Mouse (Mus musculus): Measurements from ENCODE around the gene Klhl5.
A peak's percentile ranks its signal among the peaks of the same experiment; 100 is the strongest.
"Not testable (repeated sequence)": the region's sequence is repeated elsewhere in the genome, so short reads cannot be mapped to it uniquely, and the experiment has no call there.

Klhl5 gene

DNA sequence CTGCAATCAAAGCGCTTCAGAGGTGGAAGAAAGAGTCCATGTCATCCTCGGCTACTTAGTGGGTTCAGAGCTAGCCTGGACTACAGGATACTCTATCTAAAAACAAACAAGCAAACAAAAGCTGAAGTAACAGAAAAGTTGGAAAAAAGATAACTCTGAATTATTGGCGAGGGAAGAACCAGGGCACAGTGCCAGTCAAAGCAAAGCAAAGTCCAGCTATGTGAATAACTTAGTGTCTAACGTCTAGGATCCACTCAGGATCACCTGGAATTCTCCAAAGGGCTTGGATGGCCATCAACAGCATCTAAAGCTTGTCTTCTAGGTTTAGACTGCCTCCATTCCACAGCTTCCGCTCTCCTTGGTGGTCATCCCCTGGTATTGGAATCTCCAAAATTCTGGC lies 9.9 kb upstream of the Klhl5 start:
- no peak for DNase-seq (ENCODE audit: low spot score in 2 of 2)

DNA sequence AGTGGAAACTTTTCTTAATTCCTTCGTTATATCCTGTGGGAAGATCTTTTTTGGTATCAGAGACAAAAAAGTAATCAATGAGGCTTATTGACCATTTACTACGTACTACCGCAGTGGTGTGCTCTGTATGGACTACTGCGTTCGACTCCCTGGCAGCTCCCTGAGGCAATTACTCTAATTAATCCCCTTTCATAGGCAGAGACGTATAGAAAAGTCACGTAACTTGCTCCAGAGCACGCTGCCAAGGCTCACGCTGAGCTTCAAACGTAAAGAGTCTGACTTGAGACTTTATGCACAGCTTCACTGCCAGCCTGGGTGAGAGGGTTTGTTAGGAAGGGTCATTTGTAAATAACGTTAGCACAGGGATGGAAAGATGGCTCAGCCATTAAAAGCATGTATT lies 7.3 kb upstream of the Klhl5 start:
- no peak for DNase-seq (ENCODE audit: low spot score in 2 of 2)

DNA sequence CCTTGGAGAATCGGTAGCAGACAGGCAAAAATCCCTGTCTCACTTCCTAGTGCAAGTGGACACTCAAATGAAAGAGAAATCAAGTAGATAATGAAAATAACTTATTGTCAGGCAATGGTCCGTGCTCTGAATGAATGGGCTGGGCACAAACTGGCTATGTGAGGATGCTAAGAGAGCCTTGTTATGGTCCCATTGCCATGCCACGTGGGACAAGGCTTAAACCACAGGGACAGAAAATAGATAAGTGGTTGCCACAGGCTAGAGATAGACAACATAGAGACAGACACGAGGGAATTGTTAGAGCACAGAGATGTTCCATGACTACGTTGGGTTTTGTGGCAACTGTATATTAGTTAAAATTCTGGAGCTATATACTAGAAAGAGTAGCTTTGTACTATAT lies 6.1 kb upstream of the Klhl5 start:
- DNase-seq (ENCODE audit: low spot score in 2 of 2): no peak

DNA sequence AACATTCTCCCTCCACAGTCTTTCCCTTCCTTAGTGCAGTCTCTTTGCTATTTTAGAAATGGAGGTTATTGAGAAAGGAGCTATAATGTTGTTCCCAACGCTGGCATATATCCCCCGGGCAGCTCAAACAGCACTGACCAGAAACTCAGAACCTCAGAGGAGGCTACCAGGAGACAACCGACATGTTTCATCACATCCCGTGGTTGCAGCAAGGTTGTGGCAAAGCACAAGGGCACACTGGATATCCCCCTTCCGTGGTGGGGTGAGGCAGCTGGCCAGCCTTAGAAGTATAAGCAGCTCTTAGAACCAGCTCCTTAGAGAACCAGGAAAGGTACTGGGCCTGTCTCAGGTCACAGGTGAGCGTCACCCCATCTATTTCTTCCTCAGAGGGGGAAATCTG lies 5.7 kb upstream of the Klhl5 start:
- no peak for DNase-seq (ENCODE audit: low spot score in 2 of 2)

DNA sequence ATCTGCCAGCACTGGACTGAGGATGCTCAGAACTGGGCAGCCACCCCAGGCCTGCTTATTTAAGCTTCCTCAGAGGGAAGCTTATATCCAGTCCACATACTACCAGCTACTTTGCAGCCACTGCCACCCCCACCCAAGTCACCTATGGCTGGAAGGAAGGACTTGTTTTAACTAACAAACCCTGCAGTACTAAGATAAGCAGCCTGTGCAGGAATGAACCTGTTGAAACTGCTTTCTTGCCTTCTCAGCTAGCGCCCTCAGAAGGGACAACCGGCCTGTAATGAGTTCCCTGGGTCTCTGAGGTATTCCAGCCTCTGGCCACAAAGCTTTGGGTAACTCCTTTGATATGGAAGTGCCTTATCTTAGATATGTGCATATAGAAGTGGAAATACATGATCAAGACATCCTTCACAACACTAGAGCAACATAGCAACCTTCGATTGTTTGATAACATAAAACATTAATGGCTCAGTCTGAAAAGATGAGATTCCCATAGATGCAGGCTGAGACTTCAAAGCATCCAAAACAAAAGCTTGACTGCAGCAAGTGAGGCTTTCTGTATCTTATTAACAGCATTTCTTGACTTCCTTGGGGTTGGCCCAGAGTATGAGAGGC lies 5.2 kb upstream of the Klhl5 start:
- no peak for DNase-seq (ENCODE audit: low spot score in 2 of 2)

DNA sequence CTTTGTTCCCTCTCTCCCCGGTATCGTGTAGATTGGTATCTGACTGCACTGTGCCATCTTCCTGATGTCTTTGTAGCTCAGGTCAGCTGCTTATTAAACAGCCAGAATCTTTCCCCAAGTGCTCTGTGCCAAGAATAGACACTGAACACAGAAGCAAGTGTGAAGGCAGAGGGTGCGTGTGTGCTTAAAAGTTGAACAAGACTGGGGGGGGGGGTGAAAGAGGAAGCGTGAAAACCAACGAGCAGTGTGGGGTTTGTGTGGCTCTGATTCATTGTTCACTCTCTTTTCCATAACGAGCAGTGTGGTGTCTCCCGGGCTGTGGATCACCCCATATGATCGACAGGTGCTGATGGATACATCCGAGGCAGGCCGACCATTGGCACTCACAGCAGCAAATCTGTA lies 4.7 kb upstream of the Klhl5 start:
- no peak for DNase-seq (ENCODE audit: low spot score in 2 of 2)

DNA sequence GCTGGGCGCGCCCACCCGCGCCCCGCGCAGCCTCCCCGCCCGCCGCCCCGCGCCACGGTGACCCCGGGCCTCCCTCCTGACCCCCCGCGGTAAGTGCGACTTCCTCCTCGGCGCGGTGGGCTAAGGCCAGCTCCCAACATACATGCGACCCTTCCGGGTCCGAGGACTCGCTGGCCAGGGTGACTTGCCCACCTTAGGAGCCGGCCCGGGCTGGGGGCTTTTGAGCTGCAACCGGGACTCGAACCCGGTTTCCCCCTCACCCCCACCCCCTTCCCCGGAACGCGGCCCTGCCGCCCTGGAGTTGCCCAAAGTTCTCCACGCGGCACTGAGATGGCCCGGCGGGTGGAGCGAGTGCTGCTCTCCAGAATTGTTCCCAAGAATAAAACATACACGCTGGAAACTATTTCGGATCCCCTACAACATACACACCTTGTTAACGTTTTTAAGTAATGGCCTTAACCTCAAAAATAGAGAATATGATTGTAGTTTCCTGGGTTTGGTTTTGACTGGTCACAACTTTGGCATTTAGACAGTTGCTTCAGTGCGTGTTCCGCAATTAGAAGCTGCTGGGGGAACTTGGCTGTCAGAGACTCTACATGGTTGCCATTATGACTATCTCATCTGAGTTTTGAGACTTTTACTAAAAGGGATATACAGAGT lies 564 bp downstream of the Klhl5 start:
- DNase-seq (ENCODE audit: low spot score in 2 of 2): peak in 1 of 2 experiments; percentile 27

DNA sequence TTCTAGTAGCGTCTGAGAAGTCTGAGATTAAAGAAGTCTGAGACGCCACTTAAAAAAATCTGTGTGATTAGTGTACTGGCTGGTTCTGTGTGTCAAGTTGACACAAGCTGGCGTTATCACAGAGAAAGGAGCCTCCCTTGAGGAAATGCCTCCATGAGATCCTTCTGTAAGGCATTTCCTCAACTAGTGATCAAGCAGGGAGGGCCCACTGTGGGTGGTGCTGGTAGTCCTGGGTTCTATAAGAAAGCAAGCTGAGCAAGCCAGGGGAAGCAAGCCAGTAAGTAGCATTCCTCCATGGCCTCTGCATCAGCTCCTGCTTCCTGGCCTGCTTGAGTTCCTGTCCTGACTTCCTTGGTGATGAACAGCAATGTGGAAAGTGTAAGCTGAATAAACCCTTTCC lies 4.9 kb downstream of the Klhl5 start:
- not testable (repeated sequence) for DNase-seq (ENCODE audit: low spot score in 2 of 2)

DNA sequence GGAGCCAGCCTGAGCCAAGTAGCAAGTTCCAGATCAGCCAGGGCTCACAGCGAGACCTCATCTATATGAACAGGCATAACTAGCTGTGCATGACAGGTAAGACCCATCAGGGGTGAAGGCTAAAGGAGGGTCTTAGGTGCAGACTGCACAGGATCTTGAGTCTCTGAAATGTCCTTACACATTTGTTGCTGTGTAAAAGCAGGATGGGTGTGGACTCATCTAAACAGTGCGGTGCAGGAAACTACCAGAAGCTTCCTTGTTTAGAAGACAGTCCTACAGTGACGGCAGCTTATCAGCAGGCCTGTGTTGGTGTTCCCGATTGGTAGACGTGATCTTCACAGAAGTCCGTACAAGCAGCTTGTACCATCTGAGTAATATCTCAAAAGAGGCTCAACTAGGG lies 6.0 kb downstream of the Klhl5 start:
- no peak for DNase-seq (ENCODE audit: low spot score in 2 of 2)

DNA sequence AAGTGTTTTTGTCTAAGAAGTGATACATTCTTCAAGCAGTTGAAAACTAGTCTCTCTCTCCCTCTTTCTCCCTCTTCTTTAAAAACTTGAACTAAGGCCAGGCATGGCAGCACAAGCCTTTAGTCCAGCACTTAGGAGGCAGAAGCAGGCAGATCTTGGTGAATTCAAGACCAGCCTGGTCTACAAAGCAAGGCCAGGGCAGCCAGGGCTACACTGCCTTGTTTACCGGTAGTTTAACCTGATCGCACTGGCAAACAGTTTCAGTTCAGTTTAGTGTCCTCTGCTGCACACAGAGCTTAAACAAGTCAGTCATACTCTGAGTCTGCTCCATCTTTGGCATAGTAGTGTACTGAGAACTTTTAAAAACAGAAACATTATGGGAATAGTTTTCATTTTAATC lies 9.4 kb downstream of the Klhl5 start:
- DNase-seq (ENCODE audit: low spot score in 2 of 2): no peak

DNA sequence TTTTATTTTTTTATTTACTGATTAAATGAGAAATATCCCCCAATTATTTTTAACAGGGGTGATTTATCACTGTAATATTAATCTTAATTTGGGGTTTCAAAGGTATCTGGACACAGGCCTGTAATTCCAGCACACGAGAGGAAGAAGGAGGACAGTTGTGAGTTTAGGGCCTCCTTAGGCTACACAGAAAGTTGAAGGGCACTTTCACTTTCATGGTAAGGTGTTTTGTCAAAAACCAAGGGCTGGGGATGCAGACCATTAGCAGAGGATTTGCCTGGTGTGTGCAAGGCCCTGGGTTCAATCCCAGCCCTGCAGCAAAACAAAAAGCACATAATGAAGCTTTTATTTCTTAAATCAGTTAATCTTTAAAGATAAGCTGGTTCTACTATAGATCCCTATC lies 12.2 kb downstream of the Klhl5 start:
- DNase-seq (ENCODE audit: low spot score in 2 of 2): no peak

DNA sequence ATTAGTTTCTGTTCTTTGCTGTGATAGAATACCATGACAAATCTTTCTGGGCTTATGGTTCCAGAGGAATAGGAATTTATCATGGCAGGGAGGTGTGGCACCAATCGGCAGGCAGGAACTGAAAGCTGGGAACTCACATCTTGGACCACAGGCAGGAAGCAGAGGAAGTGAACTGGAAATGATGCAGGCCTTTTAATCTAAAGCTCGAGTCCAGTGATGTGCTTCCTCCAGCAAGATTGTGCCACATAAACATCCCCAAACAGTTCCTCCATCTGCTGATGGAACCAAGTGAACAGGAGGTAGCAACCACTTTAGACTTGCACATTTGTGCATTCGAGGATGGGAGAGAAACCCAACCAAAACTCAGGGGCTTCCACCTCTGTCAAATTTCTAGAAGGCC lies 12.6 kb downstream of the Klhl5 start:
- no peak for DNase-seq (ENCODE audit: low spot score in 2 of 2)

DNA sequence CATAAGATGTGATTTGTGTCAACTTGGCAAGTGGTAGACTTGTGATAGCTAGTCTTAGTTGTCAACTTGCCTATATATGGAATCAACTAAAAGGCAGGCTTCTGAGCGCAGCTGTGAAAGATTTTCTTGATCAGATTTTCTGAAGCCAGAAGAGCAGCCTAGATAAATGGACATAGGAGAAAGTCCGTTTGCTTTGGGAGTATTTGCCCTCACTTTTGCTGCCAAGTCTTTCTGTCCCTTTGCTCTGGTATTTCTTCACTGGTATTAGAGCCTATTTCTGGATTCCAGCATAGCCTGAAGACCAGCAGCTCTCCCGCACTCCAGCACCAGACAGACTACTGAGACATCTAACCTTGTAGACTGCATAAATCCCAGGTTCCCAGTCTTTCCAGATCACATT lies 15.3 kb downstream of the Klhl5 start:
- no peak for DNase-seq (ENCODE audit: low spot score in 2 of 2)

DNA sequence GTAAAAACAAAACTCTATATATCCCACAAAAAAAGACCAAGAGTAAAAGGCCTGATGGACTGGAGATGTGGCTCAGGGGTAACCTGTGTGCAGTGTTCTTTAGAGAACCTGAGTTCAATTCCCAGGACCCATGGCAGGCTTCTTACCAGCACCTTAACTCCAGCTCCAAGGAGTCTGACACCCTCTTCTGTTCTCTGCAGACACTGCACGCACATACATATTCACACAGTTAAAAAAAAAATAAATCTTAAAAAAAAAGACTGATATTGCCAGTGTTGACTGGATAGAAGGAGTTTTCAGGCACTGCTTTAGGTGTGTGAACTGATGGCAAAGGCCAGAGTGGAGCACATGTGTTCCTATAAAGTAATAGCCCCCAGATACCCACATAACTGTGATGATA lies 18.8 kb downstream of the Klhl5 start:
- DNase-seq (ENCODE audit: low spot score in 2 of 2): no peak

DNA sequence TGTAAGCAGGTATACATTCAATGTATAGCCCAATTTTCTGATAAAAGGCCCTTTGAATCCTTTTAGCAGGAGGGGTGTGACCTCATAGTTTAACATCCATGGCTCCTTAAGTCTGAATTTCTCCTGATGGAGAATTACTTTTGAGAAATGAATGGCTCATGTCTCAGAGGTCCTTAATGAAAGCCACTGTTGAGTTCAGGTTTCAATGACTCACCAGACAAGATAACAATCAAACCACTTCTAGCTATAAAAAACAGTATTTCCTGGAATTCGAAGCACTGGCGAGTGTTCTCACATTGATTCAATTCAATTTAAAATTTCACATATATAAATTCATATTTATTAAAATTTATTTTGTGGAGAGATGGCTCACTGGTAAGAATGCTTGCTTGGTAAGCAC lies 21.1 kb downstream of the Klhl5 start:
- no peak for DNase-seq (ENCODE audit: low spot score in 2 of 2)

DNA sequence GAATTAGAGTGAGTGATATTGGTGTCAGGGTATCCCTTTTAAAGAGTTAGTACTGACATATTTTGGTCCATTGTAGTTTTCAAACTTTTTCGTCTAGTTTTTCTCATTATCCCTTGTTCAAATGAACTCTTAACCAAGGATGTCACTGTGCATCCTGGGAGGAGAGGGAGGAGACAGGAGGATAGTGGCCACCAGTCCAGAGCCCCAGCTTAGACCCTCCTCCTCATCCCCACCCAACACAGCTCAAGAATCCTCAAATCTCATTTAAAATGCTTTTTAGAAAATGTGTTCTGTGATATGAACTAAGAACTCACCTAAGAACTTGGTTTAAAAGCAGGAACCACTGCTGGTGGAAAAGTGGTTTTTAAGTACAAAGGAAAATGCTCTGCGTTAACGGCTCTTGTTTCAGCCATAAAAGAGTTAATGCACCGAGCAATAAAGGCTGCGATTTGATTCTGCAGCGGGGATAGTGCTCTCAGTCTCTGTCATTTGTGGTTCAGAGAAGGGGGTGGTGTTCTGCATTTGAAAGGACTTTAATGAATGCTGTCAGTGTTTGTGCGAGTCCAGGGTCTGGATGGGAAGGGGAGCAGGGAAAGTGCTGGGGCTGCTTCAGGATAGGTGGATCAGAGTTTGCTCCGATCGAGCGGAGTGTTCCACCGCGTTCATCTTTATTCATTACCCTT lies 23.3 kb downstream of the Klhl5 start:
- peak; percentile 65 to 78 for DNase-seq (ENCODE audit: low spot score in 2 of 2)

DNA sequence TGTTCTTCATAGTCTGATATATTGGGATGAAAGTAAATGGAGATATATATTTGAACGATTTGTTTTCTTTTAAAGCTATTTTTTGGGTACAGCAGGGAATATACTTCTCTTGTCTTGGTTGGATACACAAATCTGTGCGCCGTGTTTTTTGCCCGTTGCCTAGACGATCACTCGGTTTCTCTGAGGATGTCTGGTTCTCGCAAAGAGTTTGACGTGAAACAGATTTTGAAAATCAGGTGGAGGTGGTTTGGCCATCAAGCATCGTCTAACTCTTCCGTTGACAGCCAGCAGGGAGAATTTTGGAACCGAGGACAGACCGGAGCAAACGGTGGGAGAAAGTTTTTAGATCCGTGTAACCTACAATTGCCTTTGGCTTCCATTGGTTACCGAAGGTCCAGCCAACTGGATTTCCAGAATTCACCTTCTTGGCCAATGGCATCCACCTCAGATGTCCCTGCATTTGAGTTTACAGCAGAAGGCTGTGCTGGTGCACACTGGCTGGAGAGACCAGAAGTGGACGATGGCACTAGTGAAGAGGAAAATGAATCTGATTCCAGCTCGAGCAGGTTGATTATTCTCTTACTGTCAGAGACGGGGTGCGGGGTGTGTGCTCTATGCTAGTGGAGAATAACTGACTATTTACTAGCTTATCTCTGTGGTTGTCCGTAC lies 24.0 kb downstream of the Klhl5 start:
- DNase-seq (ENCODE audit: low spot score in 2 of 2): peak; percentile 45 to 55

DNA sequence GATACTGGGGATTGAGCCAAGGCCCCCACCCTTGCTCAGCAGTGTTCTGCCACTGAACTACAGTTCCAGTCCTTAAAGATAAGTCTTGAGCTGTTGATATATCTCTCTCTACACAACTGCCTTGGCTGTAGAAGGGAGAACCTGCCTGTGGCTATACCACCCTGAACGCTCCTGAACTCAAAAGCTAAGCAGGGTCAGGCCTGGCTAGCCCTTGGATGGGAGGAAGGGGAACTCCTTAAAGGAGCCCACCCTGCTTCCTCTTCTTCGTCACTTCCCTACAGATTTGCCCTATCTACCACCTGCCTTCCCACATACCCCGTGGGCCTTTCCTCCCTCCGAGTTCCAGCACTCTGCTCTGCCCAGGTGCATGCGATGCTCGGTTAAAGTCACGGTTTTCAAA lies 28.8 kb downstream of the Klhl5 start:
- no peak for DNase-seq (ENCODE audit: low spot score in 2 of 2)

DNA sequence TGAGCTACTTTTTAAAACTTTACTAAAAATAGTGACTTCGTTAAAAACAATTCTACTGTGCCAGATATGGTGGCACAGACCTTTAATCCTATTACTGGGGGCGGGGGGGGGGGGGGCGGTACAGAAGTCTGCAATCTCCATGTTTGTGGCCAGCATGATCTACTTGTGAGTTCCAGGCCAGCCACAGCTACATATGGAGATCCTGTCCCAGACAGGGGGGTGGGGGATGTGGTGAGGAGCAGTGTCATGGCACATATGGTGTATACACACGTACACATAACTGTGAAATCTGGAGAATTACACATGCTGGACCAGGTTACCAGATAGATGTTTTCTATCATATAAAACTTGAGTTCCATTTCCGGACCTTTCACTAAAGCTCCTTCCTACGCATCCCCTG lies 29.7 kb downstream of the Klhl5 start:
- DNase-seq (ENCODE audit: low spot score in 2 of 2): no peak

DNA sequence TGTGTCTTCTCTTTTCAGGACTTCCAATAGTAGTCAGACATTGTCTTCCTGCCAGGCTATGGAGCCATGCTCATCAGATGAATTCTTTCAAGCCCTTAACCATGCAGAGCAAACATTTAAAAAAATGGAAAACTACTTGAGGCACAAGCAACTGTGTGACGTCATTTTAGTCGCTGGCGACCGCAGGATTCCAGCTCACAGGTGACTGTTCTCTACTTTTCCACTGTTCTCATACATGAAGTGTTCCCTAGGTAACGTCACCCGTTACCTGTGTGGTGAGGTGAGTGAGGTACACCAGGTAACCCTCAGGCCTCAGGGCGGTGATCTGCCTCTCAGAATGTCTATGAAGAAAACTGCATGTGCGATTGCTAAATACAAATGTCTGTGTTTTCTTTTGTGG lies 33.9 kb downstream of the Klhl5 start:
- DNase-seq (ENCODE audit: low spot score in 2 of 2): no peak

DNA sequence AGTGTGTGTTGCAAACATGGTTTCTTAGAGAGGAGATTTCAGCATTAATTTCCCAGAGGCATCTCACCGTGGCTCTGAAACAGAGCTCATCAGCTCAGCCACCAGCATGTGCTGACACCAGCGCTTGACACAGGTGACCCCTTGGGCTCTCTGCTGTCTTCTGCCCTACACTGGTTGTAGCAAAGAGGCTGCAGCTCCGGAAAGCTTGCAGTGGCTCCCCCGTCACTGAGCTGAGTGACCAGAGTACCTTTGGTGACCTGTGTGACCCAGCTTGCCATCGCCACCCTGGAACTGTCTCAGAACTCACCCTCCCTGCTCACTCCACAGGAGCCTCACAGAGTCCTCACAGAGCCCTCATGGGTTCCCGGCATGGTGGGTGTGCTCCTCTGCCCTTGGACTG lies 34.9 kb downstream of the Klhl5 start:
- no peak for DNase-seq (ENCODE audit: low spot score in 2 of 2)

DNA sequence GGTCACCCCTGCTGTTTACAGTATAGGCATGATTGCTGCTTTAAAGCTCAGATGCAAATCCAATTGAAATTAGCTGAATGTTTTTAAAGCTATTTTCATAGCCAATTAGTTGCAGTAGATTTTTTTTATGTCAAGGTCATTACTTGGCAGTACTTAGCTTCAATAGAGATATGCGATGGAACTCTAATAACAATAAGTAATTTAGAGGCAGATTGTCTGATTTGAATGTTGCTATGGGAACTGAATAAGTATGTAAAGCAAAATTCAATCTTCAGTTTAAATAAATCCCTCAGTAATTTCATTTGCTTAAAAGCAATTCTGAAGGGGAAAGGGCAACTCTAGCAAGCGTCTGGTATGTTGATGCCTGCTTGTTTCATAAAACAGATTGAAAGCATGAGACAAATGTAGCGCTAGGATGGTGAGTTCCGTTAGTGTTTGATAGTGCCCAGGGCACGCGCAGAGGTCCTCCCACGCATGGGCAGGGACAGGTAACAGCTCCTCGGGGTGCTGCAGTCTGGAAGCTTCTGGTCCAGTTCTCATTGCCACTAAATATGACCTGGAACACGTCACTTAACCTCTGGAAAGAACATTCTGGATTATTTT lies 38.3 kb downstream of the Klhl5 start:
- DNase-seq (ENCODE audit: low spot score in 2 of 2): no peak

DNA sequence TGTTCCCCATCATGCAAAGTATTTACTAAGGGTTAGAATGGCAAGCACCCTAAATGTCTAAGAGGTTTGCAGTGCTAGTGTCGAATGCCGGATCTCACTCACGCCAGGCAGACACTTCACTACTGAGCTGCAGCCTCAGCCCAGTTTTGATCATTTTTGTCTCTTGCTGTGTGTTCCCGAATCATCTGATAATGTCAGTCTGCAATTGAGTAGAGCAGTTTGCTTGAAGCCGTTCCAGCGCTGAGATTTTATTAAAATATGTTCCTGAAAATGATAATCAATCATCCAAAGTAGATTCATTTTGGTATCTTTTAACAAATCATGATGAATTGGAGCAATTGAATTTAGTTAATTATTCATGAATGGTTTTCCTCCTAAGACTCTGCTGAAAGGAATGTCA lies 39.4 kb downstream of the Klhl5 start:
- no peak for DNase-seq (ENCODE audit: low spot score in 2 of 2)

All from right cerebral cortex, postnatal 10 days (tissue).